Mouse (Mus musculus) thymus, adult 2 months (tissue): Measurements from ENCODE around the gene Hpd. TPM values are rescaled to one million over a fixed set of nuclear protein-coding genes. Genes with fewer than 3 reads are reported as not detected.
A peak's percentile ranks its signal among the peaks of the same experiment; 100 is the strongest.

Source experiments
- DNase-seq: peaks from one replicate; pipeline ENCODE4 v3.0.0; 2021
- H3K27ac ChIP-seq: fragments of 200-500 bp; 2 replicates; pipeline ENCODE4 v1.5.1; 2012; ENCODE audit warnings: low read length, control low read depth; ENCODE audit not compliant: control insufficient read depth, insufficient read depth
- H3K27me3 ChIP-seq: fragments of 200-500 bp; 2 replicates; pipeline ENCODE4 v1.6.1; 2012; ENCODE audit warnings: mild to moderate bottlenecking, low read length, moderate library complexity, mixed read lengths; ENCODE audit not compliant: control insufficient read depth, insufficient read depth
- H3K36me3 ChIP-seq: fragments of 200-500 bp; 2 replicates; pipeline ENCODE4 v1.6.1; 2012; ENCODE audit warnings: mild to moderate bottlenecking, low read length, moderate library complexity; ENCODE audit not compliant: control insufficient read depth, insufficient read depth
- H3K4me1 ChIP-seq: fragments of 200-500 bp; replicated peaks from 2 replicates; pipeline ENCODE4 v1.6.1; 2012; ENCODE audit warnings: low read length; ENCODE audit not compliant: control insufficient read depth, insufficient read depth
- H3K4me3 ChIP-seq: fragments of 200-500 bp; 2 replicates; pipeline ENCODE4 v1.5.1; 2012; ENCODE audit warnings: mild to moderate bottlenecking, low read length, control low read depth, moderate library complexity; ENCODE audit not compliant: control insufficient read depth, insufficient read depth
- CTCF ChIP-seq: fragments of 200-500 bp; IDR thresholded peaks from 2 replicates; pipeline ENCODE4 v1.5.1; 2012; ENCODE audit warnings: mild to moderate bottlenecking, control low read depth, low read length, moderate library complexity, borderline replicate concordance; ENCODE audit not compliant: control insufficient read depth, poor library complexity, insufficient read depth; ENCODE audit errors: extremely low read depth
- POLR2A ChIP-seq: fragments of 200-500 bp; IDR thresholded peaks from 2 replicates; pipeline ENCODE4 v1.6.1; 2012; ENCODE audit warnings: mild to moderate bottlenecking, low read length, control low read depth, moderate library complexity; ENCODE audit not compliant: control insufficient read depth, poor library complexity, insufficient read depth; ENCODE audit errors: extremely low read depth
- WGBS: fragments of 180-500 bp; shearing (Covaris S2); methylation state at CpG from one replicate; pipeline ENCODE4 v1.1.7; 2018; 5-methylcytosine and 5-hydroxymethylcytosine counted together
- polyA plus RNA-seq: library from polyadenylated mRNA; depleted of rRNA; stranded (reverse); fragments of >200 nt; gene quantifications from 2 replicates; pipeline ENCODE4 v1.2.3, GENCODE M21; 2012

Gene Hpd
- polyA plus RNA-seq, 1 experiment: 1.5 TPM

DNA sequence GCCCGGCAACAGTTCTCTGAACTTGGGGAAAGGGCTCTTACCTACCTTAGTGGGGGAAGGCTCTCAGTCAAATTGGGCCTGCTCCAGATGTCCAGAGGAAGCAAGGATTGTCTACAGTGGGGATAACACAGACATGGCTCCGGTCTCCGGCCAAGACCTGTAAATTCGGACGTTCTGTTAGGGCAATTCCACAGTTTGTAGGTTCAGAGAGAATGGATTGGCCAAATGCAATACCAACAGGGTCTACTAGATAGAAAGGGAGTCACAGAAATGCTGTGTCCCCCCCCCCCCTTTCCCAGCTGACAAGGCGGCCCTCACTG is 44.7 kb downstream of the Hpd start:
- Histone ChIP-seq H3K4me3 (peak overlapping the region; percentile 76), H3K4me1 (peaks cover 45% of the 10 kb centered on the region)
- TF ChIP-seq CTCF (no peak), POLR2A (no peak)

GRCm38 (mm10) chr5:123137044-123137909 is 45.2 kb downstream of the Hpd start:
- Histone ChIP-seq H3K4me3 (peak overlapping the region; percentile 76), H3K36me3 (peaks cover 4% of the 10 kb centered on the region; the same call in 1 of the 2 replicates), H3K4me1 (peaks cover 49% of the 10 kb centered on the region), H3K27ac (peak overlapping the region; percentile 95), H3K27me3 (no peaks in the 10 kb centered on the region)
- 8% methylated on average over 20 of the region's 20 CpGs for WGBS
- TF ChIP-seq CTCF: 0 out of 2 replicates have a peak, but pooled peaks have one; percentile 11
- TF ChIP-seq POLR2A: no peak
- peak; percentile 64 for DNase-seq

More for the DNA sequence above, 44.7 kb downstream of the Hpd start:
- no peak for DNase-seq
- WGBS: 19% methylated on average over 6 of the region's 6 CpGs
- peak overlapping the region; percentile 95 for H3K27ac ChIP-seq
- H3K27me3 ChIP-seq: no peaks in the 10 kb centered on the region
- peaks cover 4% of the 10 kb centered on the region; the same call in 1 of the 2 replicates for H3K36me3 ChIP-seq

DNA sequence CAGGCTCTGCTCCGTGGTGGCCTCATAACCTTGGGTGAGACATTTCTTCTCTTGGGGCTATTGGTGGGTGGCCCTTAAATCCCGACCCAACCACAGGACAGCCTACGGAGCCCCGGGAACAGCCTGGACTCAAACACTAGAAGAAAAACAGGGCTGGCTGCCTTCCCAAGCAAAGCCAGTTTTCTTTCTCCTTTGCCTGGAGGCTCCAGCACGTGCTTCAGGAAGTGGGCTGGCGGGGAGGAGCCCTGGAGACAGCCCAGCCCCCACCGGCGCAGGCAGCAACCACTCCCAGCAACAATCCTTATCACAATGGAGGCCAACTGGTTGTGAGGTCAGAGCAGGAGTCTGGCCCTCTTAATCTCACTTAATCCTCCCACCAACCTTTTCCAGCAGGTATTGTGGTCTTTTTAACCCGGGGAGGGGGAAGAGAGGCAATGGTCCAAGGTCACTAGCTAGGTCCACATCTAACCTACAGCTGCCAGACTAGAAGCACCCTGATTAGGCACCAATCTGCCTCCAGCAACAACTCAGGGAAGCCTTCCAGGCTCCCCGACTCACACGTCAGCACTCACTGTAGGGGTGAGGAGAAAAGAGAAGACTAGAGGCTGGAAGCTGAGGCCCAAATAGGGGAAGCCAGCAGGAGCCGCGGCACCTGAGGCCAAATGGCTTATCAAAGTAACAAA is 46.0 kb downstream of the Hpd start:
- no peaks in the 10 kb centered on the region for H3K27me3 ChIP-seq
- WGBS: 5% methylated on average over 13 of the region's 13 CpGs
- H3K4me3 ChIP-seq: peak overlapping the region; percentile 76
- TF ChIP-seq POLR2A (no peak), CTCF (no peak)
- peaks cover 4% of the 10 kb centered on the region; the same call in 1 of the 2 replicates for H3K36me3 ChIP-seq
- H3K4me1 ChIP-seq: peaks cover 56% of the 10 kb centered on the region
- peak; percentile 76 for DNase-seq
- H3K27ac ChIP-seq: peak overlapping the region; percentile 95

DNA sequence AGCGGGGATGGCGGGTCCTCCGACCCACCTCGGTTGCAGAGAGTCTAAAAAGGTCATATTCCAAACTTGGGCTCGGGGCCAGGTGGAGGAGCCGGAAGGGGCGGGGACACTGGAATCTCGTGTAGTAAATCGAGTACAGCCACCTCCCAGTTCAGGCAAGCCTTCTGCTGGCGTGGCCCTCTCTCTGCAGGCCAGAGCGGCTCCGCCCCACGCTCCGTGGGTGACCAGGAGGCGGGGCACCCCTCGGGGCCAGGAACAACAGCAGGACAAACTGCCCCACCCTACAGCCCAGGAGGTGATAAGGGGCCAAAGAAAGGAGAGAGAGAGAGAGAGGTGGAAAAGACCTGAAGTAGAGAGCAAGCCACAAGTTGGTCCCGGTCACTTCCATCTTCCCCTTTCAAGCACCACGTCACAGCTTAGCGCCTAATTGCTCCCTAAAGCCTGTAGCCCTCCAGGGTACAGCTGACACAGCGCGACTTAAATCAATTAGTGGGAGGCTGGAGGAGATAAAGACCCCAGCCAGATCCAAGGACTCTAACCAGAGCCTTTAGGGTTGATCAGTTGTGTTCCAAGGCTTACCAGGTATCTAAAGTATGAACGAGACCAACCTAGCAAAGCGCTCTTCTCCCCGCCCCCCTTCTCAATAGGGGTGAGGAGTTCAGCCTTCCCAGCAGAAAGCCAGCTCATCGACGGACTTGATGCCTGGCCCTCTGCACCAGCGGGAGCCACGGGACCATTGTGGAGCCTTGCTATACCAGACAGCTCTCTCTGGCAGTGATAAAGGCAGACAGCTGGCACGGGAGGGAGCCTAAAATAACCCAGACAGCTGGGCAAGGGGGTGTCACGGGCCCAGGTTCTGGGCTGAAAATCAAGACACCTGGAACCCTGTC is 46.8 kb downstream of the Hpd start:
- Histone ChIP-seq H3K27ac (peak overlapping the region; percentile 95; the same call in 1 of the 2 replicates), H3K4me1 (peaks cover 64% of the 10 kb centered on the region), H3K4me3 (peak overlapping the region; percentile 76), H3K36me3 (peaks cover 4% of the 10 kb centered on the region; the same call in 1 of the 2 replicates), H3K27me3 (no peaks in the 10 kb centered on the region)
- DNase-seq: no peak
- no peak for TF ChIP-seq CTCF
- no peak for TF ChIP-seq POLR2A
- 56% methylated on average over 30 of the region's 30 CpGs for WGBS

DNA sequence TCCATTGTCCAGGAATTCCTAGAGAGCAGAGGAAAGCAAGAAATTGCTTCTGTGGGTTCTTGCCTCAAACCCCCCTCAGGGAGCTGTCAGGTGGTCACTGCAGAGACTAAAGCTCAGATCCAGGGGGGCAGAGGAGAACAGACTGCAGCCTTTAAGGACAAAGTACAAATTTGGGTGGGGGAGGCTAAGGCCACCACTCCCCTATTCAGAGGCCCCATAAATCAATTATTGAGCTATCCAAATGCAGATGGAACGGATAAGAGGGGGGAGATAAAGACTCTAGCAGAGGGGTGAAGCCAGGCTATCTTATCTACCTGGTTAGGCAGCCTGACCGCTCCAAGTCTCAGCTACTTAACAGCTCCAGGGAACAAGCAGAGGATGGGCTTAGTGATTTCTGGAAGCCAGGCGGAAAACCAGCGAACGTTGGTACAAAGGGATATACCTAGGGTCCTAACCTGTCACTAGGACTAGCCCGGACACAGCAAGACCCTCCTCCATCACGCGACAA is 47.6 kb downstream of the Hpd start:
- Histone ChIP-seq H3K4me1 (peaks cover 70% of the 10 kb centered on the region), H3K27ac (no peak overlapping the region), H3K27me3 (no peaks in the 10 kb centered on the region), H3K36me3 (peaks cover 4% of the 10 kb centered on the region; the same call in 1 of the 2 replicates), H3K4me3 (no peak overlapping the region)
- 92% methylated on average over 8 of the region's 8 CpGs for WGBS
- no peak for DNase-seq
- TF ChIP-seq CTCF: no peak
- no peak for TF ChIP-seq POLR2A
